Mouse (Mus musculus): ENCODE measurements at regions not wholly inside any gene's neighbourhood (a gene's known extent, or its start where the extent isn't known, plus 50 kb on each side); places are given as distances from the start of the nearest gene placed in this dataset.

DNA sequence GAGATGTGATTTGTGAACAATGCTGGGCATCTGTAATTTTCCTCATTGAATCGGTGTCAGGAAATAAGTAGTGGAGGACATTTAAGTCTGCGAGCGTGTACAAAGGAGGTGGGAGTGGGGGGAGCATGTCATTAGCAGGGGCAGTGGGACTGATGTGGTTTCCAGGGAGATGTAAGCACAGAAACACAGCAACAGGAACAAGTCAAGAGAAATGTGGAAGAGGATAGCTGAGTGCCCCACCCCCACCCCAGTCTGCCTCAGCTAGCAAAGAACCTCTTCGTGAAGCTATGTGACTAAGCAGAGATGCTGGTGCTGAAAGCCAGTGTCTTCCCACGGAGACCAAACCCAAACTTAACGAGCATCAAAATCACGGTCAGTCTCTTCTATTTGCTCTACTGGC lies 151.9 kb downstream of the Drd1 start:
- no peak for DNase-seq (ENCODE audit: low spot score in 2 of 2)

DNA sequence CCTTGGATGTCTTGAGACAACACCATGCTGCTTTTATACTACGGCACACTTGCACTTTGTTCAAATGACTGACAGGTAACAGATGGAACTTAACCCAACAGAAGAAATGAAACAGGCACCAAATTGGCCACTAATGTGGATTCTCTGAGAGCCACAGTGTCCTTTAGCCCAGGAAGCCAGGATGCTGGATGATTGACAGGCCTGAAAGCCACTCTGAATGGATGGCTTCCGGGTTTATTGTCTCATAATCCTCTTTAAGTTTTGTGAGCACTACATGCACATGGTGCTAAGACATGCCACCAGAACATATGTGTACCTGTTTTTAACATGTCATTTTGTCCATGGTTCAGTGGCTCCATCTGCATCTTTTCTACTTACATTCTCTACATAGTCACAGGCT lies 152.7 kb downstream of the Drd1 start:
- DNase-seq (ENCODE audit: low spot score in 2 of 2): no peak

DNA sequence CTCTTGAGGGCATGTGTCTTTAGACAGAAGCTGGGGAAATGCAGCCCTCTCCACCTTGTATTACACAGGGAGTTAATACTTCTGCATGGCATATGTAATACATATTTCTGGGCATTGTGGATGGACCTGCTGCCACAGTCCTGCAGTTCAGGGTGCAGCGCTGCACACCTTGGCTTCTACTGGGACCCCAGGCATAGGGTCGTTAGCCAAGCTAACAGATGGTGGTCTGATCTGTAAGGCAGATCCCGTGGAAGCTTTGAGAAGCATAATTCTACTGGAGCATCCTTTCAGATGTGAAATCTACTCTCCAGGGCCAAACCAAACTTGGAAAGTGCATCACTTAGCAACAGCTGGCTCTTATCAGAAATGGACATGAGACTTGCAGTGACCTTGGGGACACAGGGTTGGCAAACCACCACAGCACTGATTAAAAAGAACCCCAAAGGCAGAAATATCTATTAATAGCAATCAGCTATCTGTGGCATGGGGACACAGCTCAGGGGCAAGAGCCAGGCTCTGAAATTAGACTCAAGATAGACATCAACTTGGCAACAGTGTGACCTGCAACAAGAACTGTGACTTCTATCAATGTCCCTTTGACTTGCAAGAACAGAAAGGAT lies 155.0 kb downstream of the Drd1 start:
- no peak for DNase-seq (ENCODE audit: low spot score in 2 of 2)

DNA sequence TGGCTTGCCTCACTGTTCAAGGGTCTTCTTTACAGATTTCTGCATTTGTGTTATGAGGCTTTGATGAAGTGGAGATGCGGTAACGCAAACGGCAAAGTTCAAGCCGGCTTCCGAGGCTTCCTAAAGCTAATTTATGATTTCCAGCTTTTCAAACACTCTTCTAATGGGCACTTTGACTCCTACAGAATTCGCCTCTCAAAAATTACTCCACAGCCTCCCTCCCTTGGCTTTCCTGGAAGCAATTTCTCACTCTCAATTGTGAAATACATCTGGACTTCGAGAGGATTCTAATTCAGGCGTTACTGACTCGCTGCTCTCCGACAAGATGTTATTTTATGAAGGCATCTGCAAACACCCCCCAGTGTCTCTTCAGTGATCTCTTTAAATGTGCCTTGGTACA lies 157.2 kb downstream of the Drd1 start:
- no peak for DNase-seq (ENCODE audit: low spot score in 2 of 2)

DNA sequence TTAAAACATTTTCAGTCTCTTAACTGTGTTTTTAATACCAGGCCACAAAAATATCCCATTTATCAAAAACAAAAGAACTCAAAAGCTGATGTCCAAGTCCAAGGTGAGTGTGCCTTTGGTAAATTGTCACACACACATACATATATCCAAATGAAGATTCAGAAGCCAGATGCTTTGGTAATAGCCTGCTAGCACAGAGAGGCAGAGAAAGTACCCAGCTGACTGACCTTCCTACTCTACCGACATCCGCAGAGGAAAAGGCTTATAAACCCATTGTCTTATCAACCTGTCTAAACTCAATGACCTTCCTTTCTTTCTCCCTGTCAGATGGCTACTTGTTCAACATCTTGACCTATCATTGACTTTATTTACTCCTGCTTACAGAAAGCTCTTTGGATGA lies 158.3 kb downstream of the Drd1 start:
- no peak for DNase-seq (ENCODE audit: low spot score in 2 of 2)

DNA sequence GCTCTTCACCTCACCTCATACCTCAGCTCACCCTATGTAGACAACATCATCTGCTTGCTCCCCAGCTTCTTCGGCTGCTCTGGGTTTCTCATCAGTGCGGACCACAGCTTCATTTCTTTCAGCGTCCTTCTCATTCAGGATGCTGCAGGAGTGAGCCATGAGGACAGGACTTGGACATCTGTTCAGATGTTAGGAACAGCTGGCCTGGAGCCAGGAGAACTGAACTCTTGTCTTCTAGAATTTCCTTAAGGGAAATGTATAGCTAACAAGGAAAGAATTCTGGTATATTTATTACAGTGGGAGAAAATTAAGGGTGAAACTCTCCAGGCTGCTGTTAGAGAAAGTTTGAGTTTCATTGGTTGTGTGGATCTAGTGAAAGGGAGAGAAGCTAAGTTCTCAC lies 167.1 kb downstream of the Drd1 start:
- DNase-seq (ENCODE audit: low spot score in 2 of 2): no peak

DNA sequence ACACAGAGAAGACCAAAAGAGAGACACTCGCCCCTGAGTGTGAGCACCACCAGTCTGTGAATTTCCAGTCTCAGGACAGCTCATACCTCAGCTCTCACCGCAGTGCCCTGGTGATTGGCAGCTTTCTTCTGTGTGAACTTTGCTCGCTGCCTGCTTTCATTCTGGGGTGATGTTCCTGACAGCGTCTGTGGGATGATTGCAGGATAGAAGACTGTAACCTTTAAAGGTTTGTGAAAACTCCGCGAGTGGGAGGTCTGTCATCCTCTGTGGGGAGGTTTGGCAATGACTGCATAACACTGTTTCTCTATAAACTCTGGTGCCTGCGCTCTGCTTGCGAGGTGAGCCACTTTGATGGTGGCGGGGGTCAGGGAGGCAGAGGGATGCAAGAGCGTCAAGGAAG lies 169.7 kb downstream of the Drd1 start:
- DNase-seq (ENCODE audit: low spot score in 2 of 2): no peak

DNA sequence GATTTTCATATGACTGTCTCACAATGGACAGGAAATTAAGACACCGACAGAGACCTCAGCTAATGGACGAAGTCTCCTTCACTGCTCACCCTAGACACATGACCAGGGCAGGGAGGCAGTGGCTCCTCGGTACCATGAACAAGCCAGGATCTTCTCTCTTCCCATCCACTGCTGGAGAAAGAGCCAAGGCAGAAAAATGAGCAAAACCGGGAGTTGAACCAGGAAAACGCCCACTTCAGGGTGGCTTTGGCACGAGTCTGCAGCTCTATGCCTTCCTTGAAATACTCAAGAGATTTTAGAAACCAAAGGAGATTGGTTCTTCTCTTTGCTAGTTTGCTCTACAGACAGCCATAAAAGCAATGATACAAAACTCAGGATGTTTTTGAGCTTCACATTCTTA lies 172.3 kb downstream of the Drd1 start:
- no peak for DNase-seq (ENCODE audit: low spot score in 2 of 2)

DNA sequence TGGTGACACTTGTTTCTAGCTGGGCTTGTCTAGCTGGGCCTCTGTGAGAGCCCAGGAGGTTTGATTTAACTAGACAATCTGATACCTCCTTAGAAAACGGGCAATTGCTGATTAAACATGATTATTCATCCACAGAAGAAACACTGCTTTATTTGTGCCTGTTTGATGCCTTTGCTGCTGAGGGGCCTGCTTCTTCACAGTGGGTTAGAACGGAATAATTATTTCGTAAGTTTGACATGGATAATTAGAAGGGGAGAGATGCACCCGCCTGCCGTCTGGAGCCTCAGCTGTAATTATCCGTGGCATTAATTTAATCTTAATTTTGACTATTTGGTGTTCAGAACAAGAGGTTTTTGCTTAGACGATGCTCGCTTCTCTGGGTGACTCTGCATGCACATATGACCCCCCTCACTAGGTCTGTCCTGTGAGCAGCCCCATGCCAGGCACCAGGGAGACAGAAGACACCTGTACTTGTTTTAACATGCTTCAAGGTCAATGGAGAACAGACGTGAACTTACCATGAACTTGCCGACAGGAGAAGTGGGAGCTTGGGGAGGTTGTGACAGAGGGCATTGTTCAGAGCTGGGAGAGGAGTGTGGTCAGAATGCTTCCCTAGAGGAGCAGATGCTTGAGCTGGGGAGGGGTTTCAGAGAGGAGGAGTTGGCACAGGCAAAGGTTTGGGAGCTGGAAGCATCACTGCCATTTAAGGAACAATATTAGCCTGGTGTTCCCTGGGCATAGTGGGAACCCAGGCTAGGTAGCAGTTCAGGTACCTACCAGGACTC lies 174.8 kb downstream of the Drd1 start:
- DNase-seq (ENCODE audit: low spot score in 2 of 2): no peak

DNA sequence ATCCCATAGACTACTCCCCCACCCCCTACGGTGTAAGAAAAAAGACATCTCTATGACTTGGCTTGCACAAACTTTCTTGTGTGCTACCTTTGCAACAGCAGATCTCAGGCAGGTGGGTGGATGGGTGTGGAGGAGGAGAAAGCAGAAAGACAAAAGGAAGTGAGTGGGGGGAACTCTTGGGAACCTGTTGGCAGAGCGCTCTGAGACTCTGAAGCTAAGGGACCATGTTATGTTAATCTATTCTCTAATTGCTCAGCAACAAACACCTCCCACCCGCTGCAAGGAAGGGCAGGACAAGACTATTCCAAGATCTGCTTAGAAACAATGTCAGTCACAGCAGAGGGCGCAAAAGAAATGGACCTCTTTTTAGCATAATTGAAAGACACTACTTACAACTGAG lies 180.0 kb downstream of the Drd1 start:
- DNase-seq (ENCODE audit: low spot score in 2 of 2): no peak

DNA sequence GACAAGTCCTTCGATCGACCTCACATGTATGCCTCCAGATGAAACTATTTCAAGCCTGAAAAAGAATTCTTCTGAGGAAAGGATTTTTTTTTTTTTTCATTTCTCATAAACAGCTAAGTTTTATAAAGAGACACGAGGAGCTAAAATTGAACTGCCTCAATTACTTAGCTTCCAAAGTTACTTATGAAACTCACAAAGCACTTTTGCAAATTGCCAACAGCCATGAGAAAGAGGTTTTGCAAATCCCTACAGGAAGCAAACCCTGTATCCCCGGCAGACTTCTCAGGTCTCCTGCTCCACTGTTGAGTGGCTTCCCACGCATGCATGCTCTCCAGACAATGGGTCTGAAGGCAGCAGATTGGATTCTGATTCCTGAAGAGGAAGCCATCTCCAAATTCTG lies 190.2 kb downstream of the Drd1 start:
- no peak for DNase-seq (ENCODE audit: low spot score in 2 of 2)

DNA sequence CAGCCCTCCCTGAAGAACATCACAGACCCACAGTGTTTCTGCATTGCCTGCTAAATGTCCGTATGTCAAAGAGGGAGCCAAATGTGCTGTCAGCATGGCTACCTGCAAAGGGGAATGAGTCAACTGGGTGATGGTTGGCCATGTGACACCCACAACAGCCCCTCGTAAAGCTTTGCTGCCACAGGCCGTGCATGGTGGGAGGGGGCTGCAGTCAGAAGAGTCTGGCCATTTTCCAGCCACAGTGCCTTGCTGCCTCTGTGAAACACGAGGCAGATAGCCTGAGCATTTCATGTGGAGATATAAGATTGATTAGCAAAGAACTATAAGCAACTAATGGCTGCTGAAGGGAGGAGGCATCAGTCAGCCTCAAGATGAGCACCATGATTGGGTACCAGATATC lies 193.2 kb downstream of the Drd1 start:
- DNase-seq (ENCODE audit: low spot score in 2 of 2): no peak

DNA sequence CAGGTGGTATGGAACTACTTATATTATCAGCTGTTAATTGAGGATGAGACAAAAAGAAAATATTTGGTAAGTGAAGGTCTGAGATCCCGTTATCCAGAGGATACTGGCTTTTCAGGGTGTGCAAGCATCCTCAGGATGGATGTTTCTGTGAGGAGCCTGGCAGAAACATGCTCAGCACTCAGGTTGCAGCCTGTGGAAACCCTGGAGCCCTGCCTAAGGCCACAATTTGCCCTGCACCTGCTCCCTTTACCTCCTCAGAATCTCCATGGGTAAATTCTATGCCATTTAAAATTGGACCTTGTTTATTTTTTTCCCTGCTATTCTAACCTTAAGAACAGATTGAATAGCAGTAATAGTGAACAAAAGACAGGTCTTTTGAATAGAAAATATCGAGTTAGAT lies 201.3 kb downstream of the Drd1 start:
- no peak for DNase-seq (ENCODE audit: low spot score in 2 of 2)

DNA sequence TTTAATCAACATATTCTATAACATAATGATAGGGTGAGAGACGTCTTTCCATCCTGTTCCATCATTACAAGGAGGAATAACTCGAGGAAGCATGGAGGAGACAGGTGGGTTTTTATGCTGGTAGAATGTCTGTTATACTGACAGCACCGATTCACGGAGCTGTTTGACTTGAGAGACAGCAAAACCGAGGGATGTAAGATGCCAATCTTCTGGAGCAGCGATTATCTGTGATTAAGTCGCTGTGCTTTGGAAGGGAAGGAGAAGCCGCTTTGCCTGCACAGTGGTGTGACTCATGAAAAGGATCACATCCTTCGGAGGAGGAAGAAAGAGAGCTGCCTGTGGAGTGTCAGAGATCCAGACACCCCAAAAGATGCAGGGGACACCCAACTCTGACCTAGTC lies 205.4 kb downstream of the Drd1 start:
- DNase-seq (ENCODE audit: low spot score in 2 of 2): no peak

DNA sequence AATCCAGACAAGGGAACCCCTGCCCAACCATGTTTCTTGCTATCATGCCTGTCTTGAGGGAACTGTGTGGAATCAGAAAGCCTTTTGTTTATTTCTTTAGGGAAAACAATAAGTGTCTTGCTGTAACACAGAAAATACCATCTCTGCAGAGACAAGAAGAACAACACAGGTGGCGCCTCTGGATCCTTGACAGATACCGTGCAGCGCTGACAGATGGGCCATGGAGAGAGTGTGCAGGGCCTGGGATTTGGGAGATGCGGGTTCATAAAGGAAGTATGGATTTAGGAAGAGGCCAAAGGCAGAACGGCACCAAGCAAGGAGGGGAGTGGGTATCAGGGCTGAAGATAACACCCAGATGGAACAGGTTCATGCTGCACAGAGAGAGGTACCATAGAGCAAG lies 209.3 kb downstream of the Drd1 start:
- DNase-seq (ENCODE audit: low spot score in 2 of 2): no peak

DNA sequence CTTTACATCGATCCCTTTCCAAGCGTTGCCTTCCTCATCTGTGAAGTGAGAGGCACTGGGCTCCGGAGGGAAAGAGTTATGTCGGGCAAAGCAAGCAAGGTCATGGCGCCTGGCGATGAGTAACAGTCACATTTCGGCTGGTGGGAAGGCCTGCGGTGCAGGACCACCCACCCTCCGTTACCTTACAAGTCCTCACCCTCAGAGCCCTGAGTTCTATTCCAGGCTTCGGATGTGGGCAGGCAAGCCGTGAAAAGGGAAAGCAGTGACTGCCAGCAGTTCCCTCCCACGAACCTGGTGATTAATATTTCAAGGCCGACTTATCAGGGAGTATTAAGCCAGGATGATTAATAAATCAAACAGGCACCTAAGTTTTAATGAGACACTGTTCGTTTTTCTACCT lies 209.7 kb downstream of the Drd1 start:
- no peak for DNase-seq (ENCODE audit: low spot score in 2 of 2)

DNA sequence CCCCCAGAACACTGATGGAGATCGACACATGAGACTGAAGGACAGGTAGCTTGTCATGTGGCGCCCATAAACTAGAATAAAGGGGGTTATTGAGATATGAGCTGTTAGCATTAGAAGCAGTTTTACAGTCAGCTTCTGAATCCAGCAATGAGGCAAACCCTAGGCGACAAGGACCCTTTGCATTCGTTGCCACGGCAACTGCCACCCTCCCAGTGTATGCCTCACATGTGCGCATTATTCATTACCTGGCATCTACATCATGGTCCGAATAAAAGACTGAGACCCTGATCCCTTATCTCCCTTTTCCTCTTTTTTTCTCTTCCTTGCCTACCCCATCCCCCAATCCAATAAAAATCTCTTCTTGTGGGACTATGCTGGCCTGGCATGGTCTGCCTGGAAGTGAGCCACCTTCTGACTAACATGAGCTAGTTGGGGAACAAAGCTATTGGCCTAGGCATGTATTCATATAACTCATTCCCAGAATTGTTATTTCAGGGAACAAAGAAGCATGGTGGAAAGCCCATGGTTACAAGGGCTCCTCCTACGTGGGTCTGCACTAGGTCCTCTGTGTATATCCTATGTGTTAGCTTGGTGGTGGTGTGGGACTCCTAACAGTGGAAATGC lies 229.4 kb downstream of the Drd1 start:
- DNase-seq (ENCODE audit: low spot score in 2 of 2): no peak

DNA sequence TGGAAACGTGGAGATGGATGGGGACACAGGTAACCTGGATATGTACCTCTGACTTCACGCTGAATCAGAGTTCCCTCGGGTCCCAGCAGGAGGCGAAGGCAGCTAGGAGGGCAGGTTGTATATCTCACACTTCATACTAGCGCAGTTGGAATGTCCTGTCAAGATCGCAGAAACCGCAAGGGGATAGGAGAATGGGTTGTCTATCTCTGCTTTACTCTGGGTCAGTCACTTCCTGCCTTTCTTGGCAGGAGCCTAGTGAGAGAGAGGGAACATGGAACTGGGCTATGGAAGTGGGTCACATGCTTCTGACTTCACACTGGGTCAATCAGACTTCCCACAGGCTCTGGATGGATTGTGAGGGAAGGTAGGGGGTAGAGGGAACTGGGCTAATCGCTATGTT lies 233.4 kb downstream of the Drd1 start:
- DNase-seq (ENCODE audit: low spot score in 2 of 2): no peak

DNA sequence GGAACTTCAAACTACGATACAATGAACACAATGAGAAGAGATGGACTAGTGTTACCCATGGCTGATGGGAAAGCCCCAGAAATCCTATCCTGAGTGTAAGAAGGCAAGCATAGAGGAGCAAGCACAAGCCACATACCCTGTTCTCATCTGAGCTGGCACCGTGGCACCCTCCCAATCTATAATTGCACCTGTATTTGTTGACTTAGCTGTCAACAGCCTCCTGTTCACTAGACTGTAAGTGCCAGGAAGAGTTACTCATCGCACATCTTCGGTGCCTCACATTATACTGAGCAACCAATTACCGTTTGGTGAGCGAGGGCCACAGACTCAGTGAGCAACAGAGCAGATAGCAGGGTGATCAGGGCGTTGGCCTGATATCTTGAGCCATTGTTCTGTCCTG lies 239.9 kb downstream of the Drd1 start:
- DNase-seq (ENCODE audit: low spot score in 2 of 2): no peak

DNA sequence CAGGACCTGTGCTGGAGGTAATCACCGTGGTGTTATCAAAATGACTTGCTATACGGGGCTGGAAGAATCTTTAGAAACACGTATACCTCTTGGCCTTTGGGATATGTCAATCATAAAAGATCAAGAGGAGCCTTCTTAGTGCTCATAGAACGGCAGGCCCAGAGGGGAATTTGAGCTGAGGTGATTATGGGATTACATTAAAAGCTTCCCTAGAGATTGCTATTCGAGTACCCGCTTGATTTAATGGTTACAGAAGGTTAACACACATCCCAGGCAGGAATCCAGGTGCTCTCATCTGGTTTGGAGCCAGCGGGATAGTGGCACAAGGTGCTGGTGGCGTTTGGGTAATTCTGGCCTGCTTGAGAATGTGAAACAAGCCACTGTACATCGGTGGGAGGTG lies 241.4 kb downstream of the Drd1 start:
- DNase-seq (ENCODE audit: low spot score in 2 of 2): no peak

DNA sequence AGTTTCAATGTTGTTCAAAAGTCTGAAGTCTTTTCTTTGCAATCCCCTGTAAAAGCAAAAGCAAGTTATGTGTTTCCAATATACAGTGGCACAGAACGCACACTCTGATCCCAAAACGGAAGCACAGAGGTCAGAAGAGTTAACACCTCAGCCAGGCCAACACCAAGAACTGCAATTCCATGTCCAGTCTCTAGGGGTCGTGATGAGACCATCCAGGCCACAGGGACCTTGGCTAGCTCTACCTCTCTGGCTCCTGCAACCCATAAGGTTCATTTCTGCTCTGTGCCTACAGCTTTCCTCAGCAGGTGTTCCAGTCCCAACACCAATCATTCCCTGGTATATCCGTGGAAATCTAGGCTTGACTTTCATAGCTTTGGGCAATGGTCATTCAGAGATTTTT lies 243.6 kb downstream of the Drd1 start:
- DNase-seq (ENCODE audit: low spot score in 2 of 2): no peak

DNA sequence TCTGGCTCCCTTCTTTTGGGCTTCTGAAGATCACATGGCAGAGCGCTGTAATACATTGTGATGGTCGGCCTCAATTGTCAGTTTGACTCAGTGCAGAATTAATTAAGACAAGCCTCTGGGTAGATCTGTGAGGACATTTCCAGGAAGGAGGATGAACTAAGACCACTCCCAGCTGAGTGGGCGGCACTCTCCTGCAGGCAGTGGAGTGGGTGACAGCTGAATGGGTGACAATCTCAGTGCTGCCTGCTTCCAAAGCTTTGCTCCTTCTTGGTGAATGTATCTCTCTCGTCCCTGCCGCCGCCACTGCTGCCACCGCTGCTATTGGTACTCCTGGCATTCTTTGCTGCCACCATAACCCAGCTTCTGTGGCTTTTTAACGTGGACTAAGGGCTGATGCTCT lies 244.4 kb downstream of the Drd1 start:
- no peak for DNase-seq (ENCODE audit: low spot score in 2 of 2)

DNA sequence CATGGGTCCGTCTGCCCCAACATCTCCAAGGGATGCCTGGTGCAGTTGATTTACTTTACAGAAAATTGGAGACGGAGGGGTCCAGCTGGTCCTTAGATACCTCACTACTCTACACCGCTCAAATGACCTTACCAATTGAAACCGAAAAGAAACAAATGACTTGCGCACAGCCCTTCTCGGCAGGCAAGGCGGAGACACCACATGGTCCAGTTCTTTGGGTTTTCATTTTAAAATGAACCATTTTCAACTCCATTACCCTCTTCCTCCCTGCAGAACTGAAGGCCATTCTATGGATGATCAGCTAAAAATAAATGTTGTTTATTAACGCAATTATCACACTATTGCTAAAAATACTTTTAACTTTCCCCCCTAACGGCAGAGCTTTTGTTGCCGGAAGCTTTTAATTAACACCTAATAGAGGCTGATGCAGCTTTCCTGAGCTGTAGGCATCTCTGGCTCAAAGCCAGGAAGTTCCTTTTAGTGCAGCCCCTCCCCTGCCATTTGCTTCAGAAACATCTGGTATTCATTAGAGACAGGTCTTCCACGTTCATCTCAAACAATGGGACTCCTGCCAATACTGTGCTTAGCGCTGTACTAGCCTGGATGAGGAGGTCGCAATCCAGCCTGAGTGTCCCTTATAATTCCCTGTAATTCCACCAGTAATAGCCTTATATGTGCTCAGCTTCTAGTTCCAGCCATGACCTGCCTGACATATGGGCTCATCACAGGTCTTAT lies 247.5 kb downstream of the Drd1 start:
- DNase-seq (ENCODE audit: low spot score in 2 of 2): no peak
